Mouse (Mus musculus) spleen, adult 2 months (tissue): ENCODE measurements around the gene Flot2. TPM values are rescaled to one million over a fixed set of nuclear protein-coding genes. Genes with fewer than 3 reads are reported as not detected.

ENCODE experiments used
- DNase-seq, 2 experiments: peaks; one replicate each; pipeline versions ENCODE4 v3.0.0 to v3.0.0-alpha.2; 2012 to 2021; ENCODE audit warnings: low spot score in 2 of 2, low read depth in 1 of 2
- H3K27ac ChIP-seq: fragments of 200-500 bp; 2 replicates; pipeline ENCODE4 v1.5.1; 2012; ENCODE audit warnings: low read length, inconsistent platforms; ENCODE audit not compliant: insufficient read depth
- H3K27me3 ChIP-seq: fragments of 200-500 bp; 2 replicates; pipeline ENCODE4 v1.6.1; 2012; ENCODE audit warnings: mild to moderate bottlenecking, moderate library complexity, low read length, inconsistent platforms; ENCODE audit not compliant: control insufficient read depth, insufficient read depth
- H3K36me3 ChIP-seq: fragments of 200-500 bp; 2 replicates; pipeline ENCODE4 v1.6.1; 2012; ENCODE audit warnings: mild to moderate bottlenecking, low read length, inconsistent platforms; ENCODE audit not compliant: control insufficient read depth, insufficient read depth
- H3K4me1 ChIP-seq: fragments of 200-500 bp; 2 replicates; pipeline ENCODE4 v1.6.1; 2011; ENCODE audit warnings: inconsistent platforms; ENCODE audit not compliant: control insufficient read depth, insufficient read depth, insufficient read length
- H3K4me3 ChIP-seq: fragments of 200-500 bp; 2 replicates; pipeline ENCODE4 v1.5.1; 2011; ENCODE audit warnings: mild to moderate bottlenecking, inconsistent platforms; ENCODE audit not compliant: insufficient read depth, insufficient read length; ENCODE audit errors: extremely low read depth
- CTCF ChIP-seq: fragments of 200-500 bp; IDR thresholded peaks from 2 replicates; pipeline ENCODE4 v1.5.1; 2011; ENCODE audit warnings: mild to moderate bottlenecking, inconsistent platforms; ENCODE audit not compliant: insufficient read depth, insufficient read length, insufficient replicate concordance; ENCODE audit errors: extremely low read depth
- POLR2A ChIP-seq: fragments of 200-500 bp; IDR thresholded peaks from 2 replicates; pipeline ENCODE4 v1.6.1; 2011; ENCODE audit warnings: low read depth, low read length, inconsistent platforms
- WGBS: fragments of 180-500 bp; shearing (Covaris S2); methylation state at CpG from one replicate; pipeline ENCODE4 v1.1.7; 2018; 5-methylcytosine and 5-hydroxymethylcytosine counted together
- polyA plus RNA-seq: library from polyadenylated mRNA; depleted of rRNA; stranded (reverse); fragments of >200 nt; gene quantifications from 2 replicates; pipeline ENCODE4 v1.2.3, GENCODE M21; 2012

Gene Flot2
- polyA plus RNA-seq, 1 experiment = 36.6 TPM

DNA sequence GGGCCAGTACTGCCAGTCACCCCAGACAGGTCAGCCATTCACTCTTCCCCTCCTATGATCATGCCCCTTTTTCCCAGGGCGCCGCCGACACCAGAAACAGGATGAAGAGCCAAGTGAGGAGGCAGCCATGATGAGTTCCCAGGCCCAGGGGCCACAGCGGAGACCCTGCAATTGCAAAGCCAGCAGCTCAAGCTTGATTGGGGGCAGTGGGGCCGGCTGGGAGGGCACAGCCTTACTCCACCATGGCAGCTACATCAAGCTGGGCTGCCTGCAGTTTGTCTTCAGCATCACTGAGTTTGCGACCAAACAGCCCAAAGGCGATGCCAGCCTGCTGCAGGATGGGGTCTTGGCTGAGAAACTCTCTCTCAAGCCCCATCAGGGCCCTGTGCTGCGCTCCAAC is 8.5 kb upstream of the Flot2 start:
- Histone ChIP-seq H3K36me3 (peaks cover 29% of the 10 kb centered on the region), H3K4me1 (peaks cover 5% of the 10 kb centered on the region), H3K4me3 (no peak overlapping the region), H3K27ac (no peak overlapping the region), H3K27me3 (no peaks in the 10 kb centered on the region)
- DNase-seq = no peak
- 96% methylated on average over 8 of the region's 8 CpGs for WGBS
- no peak for TF ChIP-seq CTCF
- TF ChIP-seq POLR2A = no peak

DNA sequence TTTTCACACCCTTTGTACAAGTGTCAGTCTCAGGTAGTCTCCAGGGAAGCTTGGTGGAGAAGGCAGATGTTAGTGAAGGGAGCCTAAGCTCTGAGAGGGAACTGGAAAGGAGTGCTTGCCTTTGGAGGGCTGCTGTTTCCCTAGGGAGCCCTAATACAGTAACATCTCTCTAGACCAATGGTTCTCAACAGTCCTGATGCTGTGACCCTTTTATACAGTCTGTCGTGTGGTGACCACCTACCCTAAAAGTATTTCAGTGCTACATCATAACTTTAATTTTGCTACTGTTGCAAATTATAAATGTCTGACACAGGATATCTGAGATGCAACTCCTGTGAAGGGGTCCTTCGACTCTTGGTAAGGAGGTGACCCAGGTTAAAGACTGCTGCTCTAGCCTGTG is 7.1 kb upstream of the Flot2 start:
- DNase-seq = no peak
- TF ChIP-seq POLR2A = no peak
- no peak for TF ChIP-seq CTCF
- peaks cover 18% of the 10 kb centered on the region for H3K36me3 ChIP-seq

GRCm38 (mm10) chr11:78031389-78031788 is 6.3 kb upstream of the Flot2 start:
- H3K4me1 ChIP-seq = peaks cover 5% of the 10 kb centered on the region
- TF ChIP-seq POLR2A (no peak), CTCF (no peak)
- no peaks in the 10 kb centered on the region for H3K27me3 ChIP-seq
- H3K27ac ChIP-seq = no peak overlapping the region
- H3K4me3 ChIP-seq = no peak overlapping the region
- H3K36me3 ChIP-seq = peaks cover 14% of the 10 kb centered on the region
- no peak for DNase-seq
- 63% methylated on average over 6 of the region's 6 CpGs for WGBS

More for the DNA sequence above, 7.1 kb upstream of the Flot2 start:
- H3K27ac ChIP-seq = no peak overlapping the region
- WGBS = 80% methylated on average over 2 of the region's 2 CpGs
- H3K4me1 ChIP-seq = peaks cover 5% of the 10 kb centered on the region
- no peak overlapping the region for H3K4me3 ChIP-seq
- no peaks in the 10 kb centered on the region for H3K27me3 ChIP-seq

DNA sequence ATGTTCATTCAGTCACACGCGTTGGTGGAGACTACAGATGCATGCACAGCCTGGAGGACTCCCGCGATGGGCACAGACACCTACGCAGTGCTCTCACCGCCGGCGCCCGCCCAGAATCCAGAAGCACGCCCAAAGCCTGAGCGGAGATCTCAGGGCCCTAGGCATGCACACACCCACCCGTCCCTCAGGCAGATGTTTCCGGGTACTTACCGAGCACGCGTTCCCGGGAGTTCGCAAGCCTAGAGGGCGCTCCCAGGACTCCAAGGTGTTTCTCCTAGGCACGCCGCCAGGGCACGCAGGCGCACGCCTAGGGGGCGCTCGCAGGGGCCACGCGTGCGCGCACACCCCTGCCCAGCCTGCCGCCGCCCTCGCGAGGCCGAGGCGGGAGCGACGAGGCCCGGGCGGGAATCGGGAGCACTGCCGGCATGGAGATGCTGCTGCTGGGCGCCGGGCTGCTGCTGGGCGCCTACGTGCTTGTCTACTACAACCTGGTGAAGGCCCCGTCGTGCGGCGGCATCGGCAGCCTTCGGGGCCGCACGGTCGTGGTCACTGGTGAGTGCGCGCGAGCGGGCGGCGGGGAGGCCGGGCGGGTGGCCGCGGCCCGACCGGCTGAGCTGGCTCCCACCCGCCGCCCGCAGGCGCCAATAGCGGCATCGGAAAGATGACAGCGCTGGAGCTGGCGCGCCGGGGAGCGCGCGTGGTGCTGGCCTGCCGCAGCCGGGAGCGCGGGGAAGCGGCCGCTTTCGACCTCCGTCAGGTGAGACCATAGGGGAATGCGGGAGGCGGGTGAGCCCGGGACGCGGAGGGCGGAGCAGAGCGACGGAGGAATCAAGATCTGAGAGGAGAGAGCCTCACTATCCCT is 5.6 kb upstream of the Flot2 start, which contains the start of gene Dhrs13:
Gene Dhrs13, plus strand, starts transcription at position 334 of the 862 bp plus-strand sequence.
- peak; percentile 47 to 82 for DNase-seq
- H3K27me3 ChIP-seq = no peaks in the 10 kb centered on the region
- peak within 1 kb of the TSS; percentile 21; the same call in 1 of the 2 replicates for H3K27ac ChIP-seq
- H3K36me3 ChIP-seq = peaks cover 11% of the 10 kb centered on the region
- TF ChIP-seq CTCF = peak; percentile 75
- TF ChIP-seq POLR2A = no peak
- under 1% methylated on average over 96 of the region's 96 CpGs for WGBS
- H3K4me3 ChIP-seq = peak within 1 kb of the TSS; percentile 68
- H3K4me1 ChIP-seq = peaks cover 5% of the 10 kb centered on the region

DNA sequence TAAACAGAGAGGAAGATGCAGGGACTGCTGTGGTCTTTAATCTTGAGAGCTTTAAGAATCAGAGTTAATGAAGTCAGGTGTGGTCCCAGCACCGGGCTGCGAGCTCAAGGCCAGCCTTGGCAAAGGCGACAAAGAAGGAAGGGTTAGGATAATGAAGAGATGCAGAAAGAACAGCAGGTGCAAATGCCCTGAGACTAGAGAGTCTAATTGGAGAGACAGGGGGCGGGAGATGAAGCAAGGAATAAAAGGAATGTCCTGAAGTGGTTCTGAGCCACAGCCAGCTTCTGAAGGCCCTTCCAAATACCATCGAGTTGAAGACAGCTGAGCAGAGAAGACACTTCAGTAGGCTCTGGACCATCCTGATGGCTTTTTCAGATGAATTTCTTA is 4.9 kb upstream of the Flot2 start:
- TF ChIP-seq POLR2A = no peak
- TF ChIP-seq CTCF = no peak
- peak overlapping the region; percentile 68 for H3K4me3 ChIP-seq
- no peaks in the 10 kb centered on the region for H3K27me3 ChIP-seq
- WGBS = 26% methylated on average over 5 of the region's 5 CpGs
- DNase-seq = no peak
- peaks cover 9% of the 10 kb centered on the region for H3K36me3 ChIP-seq
- H3K4me1 ChIP-seq = peaks cover 5% of the 10 kb centered on the region
- no peak overlapping the region for H3K27ac ChIP-seq

GRCm38 (mm10) chr11:78033931-78034617 is 3.7 kb upstream of the Flot2 start:
- Histone ChIP-seq H3K27me3 (no peaks in the 10 kb centered on the region), H3K36me3 (peaks cover 4% of the 10 kb centered on the region; the same call in 1 of the 2 replicates), H3K4me1 (peaks cover 9% of the 10 kb centered on the region), H3K4me3 (no peak overlapping the region), H3K27ac (no peak overlapping the region)
- no peak for DNase-seq
- TF ChIP-seq CTCF (no peak), POLR2A (no peak)
- 96% methylated on average over 23 of the region's 23 CpGs for WGBS
